Mouse (Mus musculus) CH12.LX (cell line): ENCODE measurements around the gene Acss3. TPM values are rescaled to one million over a fixed set of nuclear protein-coding genes. Genes with fewer than 3 reads are reported as not detected.

Source experiments
- DNase-seq: peaks from one replicate; pipeline ENCODE4 v3.0.0-alpha.2; 2013; ENCODE audit errors: extremely low read depth
- H3K27ac ChIP-seq: 2 replicates; pipeline ENCODE4 v1.5.1; 2012; ENCODE audit warnings: low read depth, mild to moderate bottlenecking, control low read depth, moderate library complexity; ENCODE audit not compliant: insufficient read depth
- H3K27me3 ChIP-seq: replicated peaks from 2 replicates; pipeline ENCODE3; 2012; ENCODE audit warnings: inconsistent platforms
- H3K36me3 ChIP-seq, 2 experiments: replicated peaks in 1 of 2; 2 replicates each; pipeline versions ENCODE3 to v1.6.1; 2012; ENCODE audit warnings: inconsistent platforms in 1 of 2, low read length in 1 of 2, mild to moderate bottlenecking in 1 of 2, mixed read lengths in 1 of 2, moderate library complexity in 1 of 2; ENCODE audit not compliant: control insufficient read depth in 1 of 2, insufficient read depth in 1 of 2
- H3K4me1 ChIP-seq, 2 experiments: 2 replicates each; pipeline ENCODE4 v1.6.1; 2012; ENCODE audit warnings: inconsistent platforms in 1 of 2, moderate library complexity in 1 of 2; ENCODE audit not compliant: insufficient read depth in 2 of 2, control insufficient read depth in 1 of 2
- H3K4me2 ChIP-seq: 2 replicates; pipeline ENCODE4 v1.6.1; 2012; ENCODE audit warnings: low read depth, mild to moderate bottlenecking, control low read depth; ENCODE audit not compliant: poor library complexity, insufficient read depth, severe bottlenecking
- H3K4me3 ChIP-seq, 3 experiments: fragments of 150-350 bp in 1 of 3; sonication (generic) in 1 of 3; replicated peaks in 1 of 3; 2 replicates each; pipeline versions ENCODE3 to v1.5.1; 2011 to 2012; ENCODE audit warnings: low read depth in 2 of 3, low read length in 2 of 3, mild to moderate bottlenecking in 2 of 3, moderate library complexity in 2 of 3, control low read depth in 1 of 3, improper control_type of control experiment in 1 of 3, inconsistent platforms in 1 of 3, mixed read lengths in 1 of 3; ENCODE audit not compliant: poor library complexity in 1 of 3
- H3K79me2 ChIP-seq: replicated peaks from 2 replicates; pipeline ENCODE4 v1.6.1; 2012; ENCODE audit warnings: mild to moderate bottlenecking, moderate library complexity; ENCODE audit not compliant: control insufficient read depth, poor library complexity, insufficient read depth, severe bottlenecking; ENCODE audit errors: extremely low read depth
- H3K9ac ChIP-seq: 2 replicates; pipeline ENCODE4 v1.6.1; 2012; ENCODE audit warnings: low read depth, mild to moderate bottlenecking, control low read depth, moderate library complexity; ENCODE audit not compliant: insufficient read depth
- H3K9me3 ChIP-seq: replicated peaks from 2 replicates; pipeline ENCODE3; 2012; ENCODE audit warnings: low read length, inconsistent platforms, mixed read lengths
- CHD2 ChIP-seq: IDR thresholded peaks from 2 replicates; pipeline ENCODE4 v1.6.1; 2011; ENCODE audit warnings: low read length, improper control_type of control experiment
- CTCF ChIP-seq, 2 experiments: IDR thresholded peaks in 1 of 2; conservative IDR thresholded peaks in 1 of 2; 2 replicates each; pipeline ENCODE4 v1.5.1; 2011 to 2012; ENCODE audit warnings: low read depth in 2 of 2, low read length in 2 of 2, improper control_type of control experiment in 1 of 2, inconsistent platforms in 1 of 2, mild to moderate bottlenecking in 1 of 2, moderate library complexity in 1 of 2
- ELF1 ChIP-seq: IDR thresholded peaks from 2 replicates; pipeline ENCODE4 v1.6.1; 2014; ENCODE audit warnings: low read depth, mild to moderate bottlenecking, inconsistent platforms, low read length, improper control_type of control experiment
- ETS1 ChIP-seq: conservative IDR thresholded peaks from 2 replicates; pipeline ENCODE4 v1.6.1; 2012; ENCODE audit warnings: low read depth, mild to moderate bottlenecking, inconsistent platforms, low read length, improper control_type of control experiment, moderate library complexity
- GABPA ChIP-seq: IDR thresholded peaks from 2 replicates; pipeline ENCODE4 v1.6.1; 2012; ENCODE audit warnings: low read depth, low read length, improper control_type of control experiment, inconsistent platforms; ENCODE audit not compliant: insufficient replicate concordance
- IRF4 ChIP-seq: IDR thresholded peaks from 2 replicates; pipeline ENCODE4 v1.6.1; 2014; ENCODE audit warnings: low read depth, mild to moderate bottlenecking, inconsistent platforms, low read length, improper control_type of control experiment
- KAT2A ChIP-seq: IDR thresholded peaks from 2 replicates; pipeline ENCODE4 v1.6.1; 2012; ENCODE audit warnings: low read length, improper control_type of control experiment, inconsistent platforms; ENCODE audit not compliant: insufficient replicate concordance
- MAX ChIP-seq: IDR thresholded peaks from 2 replicates; pipeline ENCODE4 v1.6.1; 2011; ENCODE audit warnings: low read length, improper control_type of control experiment
- MEF2A ChIP-seq: IDR thresholded peaks from 2 replicates; pipeline ENCODE4 v1.6.1; 2014; ENCODE audit warnings: low read depth, mild to moderate bottlenecking, inconsistent platforms, low read length, improper control_type of control experiment, borderline replicate concordance
- MYC ChIP-seq: IDR thresholded peaks from 2 replicates; pipeline ENCODE4 v1.6.1; 2011; ENCODE audit warnings: low read depth, mild to moderate bottlenecking, improper control_type of control experiment, low read length
- NRF1 ChIP-seq: IDR thresholded peaks from 2 replicates; pipeline ENCODE4 v1.6.1; 2014; ENCODE audit warnings: low read depth, mild to moderate bottlenecking, inconsistent platforms, low read length, improper control_type of control experiment, moderate library complexity
- POLR2A ChIP-seq: IDR thresholded peaks from 2 replicates; pipeline ENCODE4 v1.6.1; 2011; ENCODE audit warnings: low read depth, mild to moderate bottlenecking, improper control_type of control experiment, low read length
- POLR2AphosphoS2 ChIP-seq: IDR thresholded peaks from 2 replicates; pipeline ENCODE4 v1.6.1; 2011; ENCODE audit warnings: low read depth, low read length, improper control_type of control experiment
- RAD21 ChIP-seq: IDR thresholded peaks from 2 replicates; pipeline ENCODE4 v1.6.1; 2011; ENCODE audit warnings: low read depth, mild to moderate bottlenecking, low read length, improper control_type of control experiment, moderate library complexity
- RCOR1 ChIP-seq: conservative IDR thresholded peaks from 2 replicates; pipeline ENCODE4 v1.6.1; 2012; ENCODE audit warnings: low read depth, mild to moderate bottlenecking, inconsistent platforms, low read length, improper control_type of control experiment
- SMC3 ChIP-seq: IDR thresholded peaks from 2 replicates; pipeline ENCODE4 v1.6.1; 2011; ENCODE audit warnings: low read depth, low read length, improper control_type of control experiment
- TBP ChIP-seq: conservative IDR thresholded peaks from 2 replicates; pipeline ENCODE4 v1.6.1; 2011; ENCODE audit warnings: low read depth, low read length, improper control_type of control experiment
- UBTF ChIP-seq: IDR thresholded peaks from 2 replicates; pipeline ENCODE4 v1.6.1; 2012; ENCODE audit warnings: low read depth, mild to moderate bottlenecking, inconsistent platforms, low read length, improper control_type of control experiment, moderate library complexity
- USF1 ChIP-seq: IDR thresholded peaks from 2 replicates; pipeline ENCODE4 v1.6.1; 2014; ENCODE audit warnings: low read depth, mild to moderate bottlenecking, inconsistent platforms, low read length, improper control_type of control experiment
- USF2 ChIP-seq: conservative IDR thresholded peaks from 2 replicates; pipeline ENCODE4 v1.6.1; 2011; ENCODE audit warnings: low read depth, low read length, improper control_type of control experiment
- ZC3H11A ChIP-seq: IDR thresholded peaks from 2 replicates; pipeline ENCODE4 v1.6.1; 2012; ENCODE audit warnings: low read depth, mild to moderate bottlenecking, inconsistent platforms, low read length, improper control_type of control experiment
- ZNF384 ChIP-seq: IDR thresholded peaks from 2 replicates; pipeline ENCODE4 v1.6.1; 2012; ENCODE audit warnings: low read depth, low read length, improper control_type of control experiment, inconsistent platforms
- dilution Hi-C: fragments of 300-500 bp; cut with MboI; formaldehyde crosslinking; loops from 2 replicates; pipeline ENCODE4 v1.14.3; 2020; ENCODE audit warnings: low sequenced_read_pairs; ENCODE audit not compliant: extremely low pct_unique_long_range_greater_than_20kb, extremely low pct_ligation_motif_present
- in situ Hi-C: fragments of 300-500 bp; cut with MboI; formaldehyde crosslinking; loops from 3 replicates; pipeline ENCODE4 v1.14.3; 2019; ENCODE audit warnings: low sequenced_read_pairs, low pct_ligation_motif_present, low pct_unique_long_range_greater_than_20kb, mixed read lengths
- polyA plus RNA-seq: library from polyadenylated mRNA; unstranded; fragments of >175 nt; gene quantifications from 2 replicates; pipeline ENCODE4 v1.2.1, GENCODE M21; 2012; ENCODE audit warnings: low read depth; ENCODE audit not compliant: insufficient read length
- total RNA-seq, 2 experiments: library from RNA; depleted of rRNA; stranded (reverse); fragments of 300-350 nt in 1 of 2; fragments of >200 nt in 1 of 2; gene quantifications; 2 replicates each; pipeline ENCODE4 v1.2.3; 2012 to 2014

Gene Acss3
- total and polyA plus RNA-seq, 3 experiments: not detected

DNA sequence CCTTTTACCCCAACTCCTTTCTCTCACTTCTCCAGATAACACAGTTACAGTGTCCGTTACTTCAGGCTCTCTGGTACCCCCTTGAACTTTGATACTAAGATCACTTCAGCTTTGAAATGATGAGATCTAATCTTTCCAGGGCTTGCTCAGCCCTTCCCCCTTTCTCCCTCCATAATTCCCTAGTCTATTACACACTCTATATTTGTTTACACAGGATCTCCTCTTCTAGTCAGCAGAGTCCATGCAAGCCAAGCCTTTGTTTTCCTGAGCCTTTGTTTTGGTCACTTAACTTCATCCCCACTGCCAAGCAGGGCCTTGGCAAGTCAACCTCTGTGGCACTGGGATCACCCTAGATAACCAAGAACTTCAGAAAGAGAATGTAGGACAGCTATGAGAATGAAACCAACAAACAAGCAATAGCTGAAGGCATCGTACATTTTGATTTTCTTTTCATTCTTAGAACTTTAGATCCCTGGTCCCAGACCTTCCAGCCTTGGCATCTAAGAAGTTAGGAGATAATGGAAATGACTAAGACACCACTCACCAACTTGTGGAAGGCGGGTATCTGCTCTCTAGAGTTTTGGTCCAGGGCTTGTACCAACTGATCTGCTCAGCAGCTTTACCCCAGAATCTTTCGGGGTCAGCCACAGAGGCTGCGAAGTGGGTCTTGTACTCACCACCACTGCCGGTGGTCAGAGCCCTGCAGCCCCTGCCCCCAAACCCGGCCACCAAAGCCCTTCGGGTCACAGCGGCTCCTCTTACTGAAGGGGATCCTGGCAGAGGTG lies 532 bp downstream of the Acss3 start:
- no peak overlapping the region for H3K27ac ChIP-seq
- no peaks in the 10 kb centered on the region for H3K79me2 ChIP-seq
- no peak for TF ChIP-seq RCOR1
- TF ChIP-seq USF1: no peak
- no peak for TF ChIP-seq CTCF (conservative IDR thresholded peaks at IDR 0.05 in 1 of 2, IDR thresholded peaks at IDR 0.05 in 1 of 2; ENCODE audit: low read depth in 2 of 2, low read length in 2 of 2)
- TF ChIP-seq POLR2AphosphoS2: no peak
- no peak for TF ChIP-seq TBP
- TF ChIP-seq MEF2A: no peak
- no peak for TF ChIP-seq ZNF384
- no peak for TF ChIP-seq CHD2
- no peak for TF ChIP-seq SMC3
- TF ChIP-seq ETS1: no peak
- TF ChIP-seq NRF1: no peak
- TF ChIP-seq ZC3H11A: no peak
- TF ChIP-seq USF2: no peak
- TF ChIP-seq GABPA: no peak
- H3K9me3 ChIP-seq: peaks cover 34% of the 10 kb centered on the region
- H3K4me2 ChIP-seq: no peak overlapping the region
- dilution Hi-C loops (no loop called here), in situ Hi-C loops (no loop called here)
- H3K36me3 ChIP-seq: no peaks in the 10 kb centered on the region
- H3K9ac ChIP-seq: no peak overlapping the region
- no peak overlapping the region for H3K4me3 ChIP-seq
- H3K4me1 ChIP-seq: no peaks in the 10 kb centered on the region
- DNase-seq: no peak
- no peaks in the 10 kb centered on the region for H3K27me3 ChIP-seq

DNA sequence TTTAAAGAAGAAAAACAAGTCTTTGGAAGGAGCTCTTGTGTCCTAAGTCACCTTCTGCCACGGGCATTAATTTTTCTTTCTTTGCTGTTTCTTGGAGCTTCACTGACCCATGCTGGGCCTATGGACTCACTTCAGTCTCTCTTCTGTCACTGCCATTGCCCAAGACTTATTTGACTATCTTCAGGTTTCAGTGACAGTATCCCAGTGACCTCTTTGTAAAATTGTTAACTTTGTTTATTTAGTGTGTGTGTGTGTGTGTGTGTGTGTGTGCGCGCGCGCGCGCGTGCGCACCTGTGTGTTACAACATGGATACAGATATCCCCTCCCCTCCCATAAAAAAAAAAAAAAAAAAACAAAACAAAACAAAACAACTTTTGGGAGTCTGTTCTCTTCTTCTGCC lies 2.2 kb downstream of the Acss3 start:
- DNase-seq: no peak
- dilution Hi-C loops: no loop called here
- no peaks in the 10 kb centered on the region for H3K4me1 ChIP-seq
- no peak overlapping the region for H3K4me3 ChIP-seq
- no peaks in the 10 kb centered on the region for H3K79me2 ChIP-seq
- no peaks in the 10 kb centered on the region for H3K36me3 ChIP-seq
- peaks cover 40% of the 10 kb centered on the region for H3K9me3 ChIP-seq
- no peak for TF ChIP-seq MYC
- TF ChIP-seq USF2: no peak
- no peak for TF ChIP-seq RAD21
- no peak for TF ChIP-seq UBTF
- no peak for TF ChIP-seq NRF1
- no peak for TF ChIP-seq ELF1
- no peak for TF ChIP-seq MAX
- no peak for TF ChIP-seq SMC3
- no peak for TF ChIP-seq IRF4
- TF ChIP-seq KAT2A: no peak
- TF ChIP-seq GABPA: no peak
- no peak for TF ChIP-seq POLR2A
- no peak for TF ChIP-seq ETS1
- TF ChIP-seq, all 38 proteins: peak for 0
- in situ Hi-C loops: no loop called here
- no peak overlapping the region for H3K4me2 ChIP-seq
- no peaks in the 10 kb centered on the region for H3K27me3 ChIP-seq
- H3K9ac ChIP-seq: no peak overlapping the region
- H3K27ac ChIP-seq: no peak overlapping the region
